Mouse (Mus musculus) E14TG2a.4 (cell line): ENCODE measurements around the gene Atp8b2.

Source experiments
- CTCF ChIP-seq: conservative IDR thresholded peaks from 2 replicates; pipeline ENCODE4 v1.5.1; 2014; ENCODE audit warnings: low read length
- POU5F1 ChIP-seq: IDR thresholded peaks from 2 replicates; pipeline ENCODE4 v1.6.1; 2014; ENCODE audit warnings: low read length, borderline replicate concordance

DNA sequence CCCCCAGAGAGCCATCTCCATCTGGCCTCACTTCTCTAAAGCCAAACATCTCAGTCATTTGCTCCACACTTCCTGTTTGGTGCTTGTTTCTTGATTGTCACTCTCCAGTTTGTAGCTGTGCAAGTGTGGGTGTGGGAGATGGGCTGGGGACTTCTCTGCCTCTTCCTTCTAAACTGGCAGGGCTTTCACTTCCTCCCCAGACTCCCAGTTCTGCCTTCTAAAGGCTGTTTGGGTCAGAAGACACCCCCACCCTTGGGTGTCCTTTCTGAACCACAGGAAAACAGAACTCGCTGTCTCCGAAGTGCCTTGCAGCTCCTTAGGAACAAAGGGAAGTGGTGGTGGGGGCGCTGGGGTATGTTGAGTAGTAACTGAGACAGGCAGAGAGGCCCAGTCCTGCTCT lies 52.1 kb downstream of the Atp8b2 start:
- TF ChIP-seq CTCF (no peak), POU5F1 (no peak)
